Mouse (Mus musculus) MEL (cell line): ENCODE data around the gene Btbd1. TPM values are rescaled to one million over a fixed set of nuclear protein-coding genes. Genes with fewer than 3 reads are reported as not detected.

Experiments used
- DNase-seq: peaks from one replicate; pipeline ENCODE4 v3.0.0; 2011; ENCODE audit warnings: low read depth, low spot score
- H3K27ac ChIP-seq: 2 replicates; pipeline ENCODE4 v1.5.1; 2012; ENCODE audit warnings: low read depth, mild to moderate bottlenecking, control low read depth, low read length, moderate library complexity; ENCODE audit not compliant: control insufficient read depth
- H3K27me3 ChIP-seq, 2 experiments: fragments of 150-350 bp in 1 of 2; sonication (generic) in 1 of 2; 2 replicates each; pipeline ENCODE4 v1.6.1; 2012; ENCODE audit warnings: low read length in 2 of 2, mild to moderate bottlenecking in 2 of 2, improper control_type of control experiment in 1 of 2, moderate library complexity in 1 of 2; ENCODE audit not compliant: insufficient read depth in 2 of 2, control insufficient read depth in 1 of 2
- H3K36me3 ChIP-seq, 2 experiments: 2 replicates each; pipeline ENCODE4 v1.6.1; 2012 to 2014; ENCODE audit warnings: low read length in 2 of 2, improper control_type of control experiment in 1 of 2, inconsistent platforms in 1 of 2, mild to moderate bottlenecking in 1 of 2; ENCODE audit not compliant: insufficient read depth in 2 of 2, control insufficient read depth in 1 of 2
- H3K4me1 ChIP-seq, 2 experiments: fragments of 150-350 bp in 1 of 2; sonication (generic) in 1 of 2; 2 replicates each; pipeline ENCODE4 v1.6.1; 2012; ENCODE audit warnings: low read length in 2 of 2, improper control_type of control experiment in 1 of 2, mild to moderate bottlenecking in 1 of 2; ENCODE audit not compliant: insufficient read depth in 2 of 2, control insufficient read depth in 1 of 2
- H3K4me3 ChIP-seq, 2 experiments: fragments of 150-350 bp in 1 of 2; sonication (generic) in 1 of 2; 2 replicates each; pipeline ENCODE4 v1.5.1; 2012; ENCODE audit warnings: low read depth in 2 of 2, low read length in 2 of 2, mild to moderate bottlenecking in 2 of 2, moderate library complexity in 2 of 2, control low read depth in 1 of 2, improper control_type of control experiment in 1 of 2; ENCODE audit not compliant: control insufficient read depth in 1 of 2, insufficient read depth in 1 of 2
- H3K79me2 ChIP-seq: 2 replicates; pipeline ENCODE4 v1.6.1; 2012; ENCODE audit warnings: mild to moderate bottlenecking, low read length, moderate library complexity; ENCODE audit not compliant: control insufficient read depth, poor library complexity, insufficient read depth
- H3K9ac ChIP-seq: 2 replicates; pipeline ENCODE4 v1.6.1; 2012; ENCODE audit warnings: low read depth, mild to moderate bottlenecking, control low read depth, low read length, moderate library complexity; ENCODE audit not compliant: control insufficient read depth, poor library complexity, severe bottlenecking
- H3K9me3 ChIP-seq: fragments of 150-350 bp; sonication (generic); replicated peaks from 2 replicates; pipeline ENCODE4 v1.6.1; 2012; ENCODE audit warnings: mild to moderate bottlenecking, low read length, improper control_type of control experiment, moderate library complexity; ENCODE audit not compliant: insufficient read depth
- BHLHE40 ChIP-seq: IDR thresholded peaks from 2 replicates; pipeline ENCODE4 v1.6.1; 2012; ENCODE audit warnings: low read depth, mild to moderate bottlenecking, inconsistent platforms, low read length, improper control_type of control experiment, borderline replicate concordance
- CHD1 ChIP-seq: IDR thresholded peaks from 2 replicates; pipeline ENCODE4 v1.6.1; 2012; ENCODE audit warnings: low read depth, mild to moderate bottlenecking, inconsistent platforms, low read length, improper control_type of control experiment
- CHD2 ChIP-seq: IDR thresholded peaks from 2 replicates; pipeline ENCODE4 v1.6.1; 2011; ENCODE audit warnings: low read length, improper control_type of control experiment
- CTCF ChIP-seq, 3 experiments: IDR thresholded peaks in 2 of 3; conservative IDR thresholded peaks in 1 of 3; 2 replicates each; pipeline ENCODE4 v1.5.1; 2011 to 2012; ENCODE audit warnings: low read length in 3 of 3, low read depth in 2 of 3, mild to moderate bottlenecking in 2 of 3, improper control_type of control experiment in 1 of 3, inconsistent platforms in 1 of 3, mixed read lengths in 1 of 3, moderate library complexity in 1 of 3; ENCODE audit not compliant: control insufficient read depth in 1 of 3, insufficient read depth in 1 of 3, poor library complexity in 1 of 3, severe bottlenecking in 1 of 3
- E2F4 ChIP-seq: IDR thresholded peaks from 2 replicates; pipeline ENCODE4 v1.6.1; 2011; ENCODE audit warnings: low read depth, low read length, improper control_type of control experiment, borderline replicate concordance
- ELF1 ChIP-seq: IDR thresholded peaks from 2 replicates; pipeline ENCODE4 v1.6.1; 2014; ENCODE audit warnings: low read depth, mild to moderate bottlenecking, inconsistent platforms, low read length, improper control_type of control experiment, moderate library complexity
- EP300 ChIP-seq, 2 experiments: IDR thresholded peaks; 2 replicates each; pipeline ENCODE4 v1.6.1; 2011; ENCODE audit warnings: improper control_type of control experiment in 2 of 2, low read length in 2 of 2, low read depth in 1 of 2, mild to moderate bottlenecking in 1 of 2
- ETS1 ChIP-seq: IDR thresholded peaks from 2 replicates; pipeline ENCODE4 v1.6.1; 2012; ENCODE audit warnings: low read depth, mild to moderate bottlenecking, inconsistent platforms, low read length, improper control_type of control experiment, moderate library complexity
- GATA1 ChIP-seq: IDR thresholded peaks from 2 replicates; pipeline ENCODE4 v1.6.1; 2011; ENCODE audit warnings: low read depth, low read length, improper control_type of control experiment
- HCFC1 ChIP-seq: IDR thresholded peaks from 2 replicates; pipeline ENCODE4 v1.6.1; 2012; ENCODE audit warnings: low read depth, mild to moderate bottlenecking, inconsistent platforms, low read length, improper control_type of control experiment, moderate library complexity
- JUND ChIP-seq: IDR thresholded peaks from 2 replicates; pipeline ENCODE4 v1.6.1; 2011; ENCODE audit warnings: low read depth, mild to moderate bottlenecking, improper control_type of control experiment, low read length
- KAT2A ChIP-seq: conservative IDR thresholded peaks from 2 replicates; pipeline ENCODE4 v1.6.1; 2012; ENCODE audit warnings: low read depth, low read length, improper control_type of control experiment, inconsistent platforms
- MAFK ChIP-seq: IDR thresholded peaks from 2 replicates; pipeline ENCODE4 v1.6.1; 2011; ENCODE audit warnings: low read depth, mild to moderate bottlenecking, low read length, improper control_type of control experiment, borderline replicate concordance
- MAZ ChIP-seq: IDR thresholded peaks from 2 replicates; pipeline ENCODE4 v1.6.1; 2012; ENCODE audit warnings: low read depth, mild to moderate bottlenecking, inconsistent platforms, low read length, improper control_type of control experiment
- MEF2A ChIP-seq: IDR thresholded peaks from 2 replicates; pipeline ENCODE4 v1.6.1; 2014; ENCODE audit warnings: low read depth, mild to moderate bottlenecking, inconsistent platforms, low read length, improper control_type of control experiment; ENCODE audit not compliant: poor library complexity, insufficient replicate concordance, severe bottlenecking; ENCODE audit errors: extremely low read depth
- MXI1 ChIP-seq: IDR thresholded peaks from 2 replicates; pipeline ENCODE4 v1.6.1; 2011; ENCODE audit warnings: mild to moderate bottlenecking, low read depth, low read length, improper control_type of control experiment
- MYB ChIP-seq: IDR thresholded peaks from 2 replicates; pipeline ENCODE4 v1.6.1; 2011; ENCODE audit warnings: mild to moderate bottlenecking, low read depth, low read length, improper control_type of control experiment
- MYC ChIP-seq: IDR thresholded peaks from 2 replicates; pipeline ENCODE4 v1.6.1; 2011; ENCODE audit warnings: low read depth, mild to moderate bottlenecking, low read length, improper control_type of control experiment, moderate library complexity
- NELFE ChIP-seq: IDR thresholded peaks from 2 replicates; pipeline ENCODE4 v1.6.1; 2011; ENCODE audit warnings: low read depth, low read length, improper control_type of control experiment
- NRF1 ChIP-seq: IDR thresholded peaks from 2 replicates; pipeline ENCODE4 v1.6.1; 2014; ENCODE audit warnings: low read depth, mild to moderate bottlenecking, inconsistent platforms, low read length, improper control_type of control experiment, moderate library complexity; ENCODE audit not compliant: poor library complexity, insufficient read depth, severe bottlenecking
- POLR2A ChIP-seq, 2 experiments: IDR thresholded peaks; 2 replicates each; pipeline ENCODE4 v1.6.1; 2011 to 2012; ENCODE audit warnings: low read length in 2 of 2, mild to moderate bottlenecking in 2 of 2, control low read depth in 1 of 2, improper control_type of control experiment in 1 of 2, low read depth in 1 of 2, moderate library complexity in 1 of 2; ENCODE audit not compliant: control insufficient read depth in 1 of 2, insufficient read depth in 1 of 2, poor library complexity in 1 of 2
- POLR2AphosphoS2 ChIP-seq: IDR thresholded peaks from 2 replicates; pipeline ENCODE4 v1.6.1; 2011; ENCODE audit warnings: low read length, improper control_type of control experiment
- POLR2AphosphoS5 ChIP-seq: IDR thresholded peaks from 2 replicates; pipeline ENCODE4 v1.6.1; 2012; ENCODE audit warnings: low read depth, borderline replicate concordance, mild to moderate bottlenecking, inconsistent platforms, low read length, moderate library complexity, mixed read lengths
- RAD21 ChIP-seq: IDR thresholded peaks from 2 replicates; pipeline ENCODE4 v1.6.1; 2011; ENCODE audit warnings: mild to moderate bottlenecking, low read depth, low read length, improper control_type of control experiment
- RCOR1 ChIP-seq: IDR thresholded peaks from 2 replicates; pipeline ENCODE4 v1.6.1; 2012; ENCODE audit warnings: low read depth, mild to moderate bottlenecking, inconsistent platforms, low read length, improper control_type of control experiment
- SMC3 ChIP-seq: IDR thresholded peaks from 2 replicates; pipeline ENCODE4 v1.6.1; 2011; ENCODE audit warnings: low read depth, low read length, improper control_type of control experiment
- TAL1 ChIP-seq: IDR thresholded peaks from 2 replicates; pipeline ENCODE4 v1.6.1; 2012; ENCODE audit warnings: mild to moderate bottlenecking, inconsistent platforms, low read length, moderate library complexity, mixed read lengths
- TBP ChIP-seq: IDR thresholded peaks from 2 replicates; pipeline ENCODE4 v1.8.0; 2011; ENCODE audit warnings: low read depth, low read length, improper control_type of control experiment
- TCF12 ChIP-seq: IDR thresholded peaks from 2 replicates; pipeline ENCODE4 v1.6.1; 2014; ENCODE audit warnings: low read depth, mild to moderate bottlenecking, inconsistent platforms, low read length, improper control_type of control experiment, moderate library complexity
- UBTF ChIP-seq: IDR thresholded peaks from 2 replicates; pipeline ENCODE4 v1.6.1; 2012; ENCODE audit warnings: low read depth, mild to moderate bottlenecking, inconsistent platforms, low read length, improper control_type of control experiment, moderate library complexity, borderline replicate concordance; ENCODE audit not compliant: insufficient read depth
- USF1 ChIP-seq: IDR thresholded peaks from 2 replicates; pipeline ENCODE4 v1.6.1; 2014; ENCODE audit warnings: low read depth, mild to moderate bottlenecking, inconsistent platforms, low read length, improper control_type of control experiment, moderate library complexity
- USF2 ChIP-seq, 2 experiments: IDR thresholded peaks; 2 replicates each; pipeline ENCODE4 v1.6.1; 2011 to 2012; ENCODE audit warnings: improper control_type of control experiment in 2 of 2, low read length in 2 of 2, borderline replicate concordance in 1 of 2, inconsistent platforms in 1 of 2, low read depth in 1 of 2, mild to moderate bottlenecking in 1 of 2; ENCODE audit not compliant: insufficient read depth in 1 of 2
- ZC3H11A ChIP-seq: IDR thresholded peaks from 2 replicates; pipeline ENCODE4 v1.6.1; 2012; ENCODE audit warnings: low read depth, mild to moderate bottlenecking, inconsistent platforms, low read length, improper control_type of control experiment
- ZKSCAN1 ChIP-seq: IDR thresholded peaks from 2 replicates; pipeline ENCODE4 v1.6.1; 2012; ENCODE audit warnings: low read depth, mild to moderate bottlenecking, inconsistent platforms, low read length, improper control_type of control experiment, moderate library complexity
- ZMIZ1 ChIP-seq: IDR thresholded peaks from 2 replicates; pipeline ENCODE4 v1.6.1; 2012; ENCODE audit warnings: low read depth, mild to moderate bottlenecking, inconsistent platforms, low read length, improper control_type of control experiment, moderate library complexity
- ZNF384 ChIP-seq: IDR thresholded peaks from 2 replicates; pipeline ENCODE4 v1.6.1; 2012; ENCODE audit warnings: low read depth, mild to moderate bottlenecking, inconsistent platforms, low read length, improper control_type of control experiment
- polyA plus RNA-seq, 2 experiments: library from polyadenylated mRNA; stranded (reverse) in 1 of 2; unstranded in 1 of 2; fragments of >175 nt in 1 of 2; fragments of >200 nt in 1 of 2; gene quantifications; 2 replicates each; pipeline versions ENCODE4 v1.2.1 to v1.2.4; 2012; ENCODE audit warnings: low replicate concordance in 2 of 2, low read depth in 1 of 2; ENCODE audit not compliant: insufficient read length in 2 of 2, insufficient read depth in 1 of 2, missing spikeins in 1 of 2
- total RNA-seq: library from RNA; depleted of rRNA; stranded (reverse); fragments of 300-350 nt; gene quantifications from 2 replicates; pipeline ENCODE4 v1.2.3, GENCODE M21; 2012

Gene Btbd1
- total and polyA plus RNA-seq, 3 experiments, result 31.0 to 62.0 TPM; not detected in 1

- H3K27ac ChIP-seq, result peak overlapping the region; percentile 30
- no peak overlapping the region for H3K9ac ChIP-seq
- no peak overlapping the region for H3K4me3 ChIP-seq
- no peaks in the 10 kb centered on the region for H3K27me3 ChIP-seq
- H3K4me1 ChIP-seq, result peaks cover 7 to 16% of the 10 kb centered on the region in 2 experiments
- peaks cover 8% of the 10 kb centered on the region for H3K79me2 ChIP-seq
- H3K9me3 ChIP-seq, result no peaks in the 10 kb centered on the region
- DNase-seq, result peak; percentile 95
- peaks cover 0 to 19% of the 10 kb centered on the region in 2 experiments; a peak in 3 of 4 replicates for H3K36me3 ChIP-seq
- TF ChIP-seq TCF12 (no peak), CHD2 (no peak), POLR2A (IDR thresholded peaks at IDR 0.05; ENCODE audit: control insufficient read depth in 1 of 2, insufficient read depth in 1 of 2, low read depth in 1 of 2, low read length in 2 of 2, poor library complexity in 1 of 2) (no peak), ZMIZ1 (no peak), JUND (no peak), ZNF384 (no peak), GATA1 (peak; percentile 28; the same call in 1 of the 2 replicates), NRF1 (no peak), CTCF (IDR thresholded peaks at IDR 0.05 in 2 of 3, conservative IDR thresholded peaks at IDR 0.05 in 1 of 3; ENCODE audit: control insufficient read depth in 1 of 3, insufficient read depth in 1 of 3, low read depth in 2 of 3, low read length in 3 of 3, poor library complexity in 1 of 3, severe bottlenecking in 1 of 3) (no peak), USF2 (IDR thresholded peaks at IDR 0.05; ENCODE audit: borderline replicate concordance in 1 of 2, insufficient read depth in 1 of 2, low read depth in 1 of 2, low read length in 2 of 2) (no peak), TBP (0 out of 2 replicates have a peak, but pooled peaks have one; percentile 33), BHLHE40 (no peak), RCOR1 (no peak), ETS1 (peak; percentile 42; the same call in 1 of the 2 replicates), CHD1 (no peak), EP300 (IDR thresholded peaks at IDR 0.05; ENCODE audit: low read depth in 1 of 2, low read length in 2 of 2) (no peak), HCFC1 (no peak), NELFE (no peak), KAT2A (no peak), MYB (no peak), MAZ (no peak), RAD21 (no peak), TAL1 (no peak), MXI1 (peak; percentile 61), POLR2AphosphoS5 (no peak), MYC (no peak; the same call in 1 of the 2 replicates), POLR2AphosphoS2 (no peak), USF1 (no peak), SMC3 (no peak), MAFK (no peak), ZKSCAN1 (no peak), E2F4 (no peak), ZC3H11A (no peak), MEF2A (no peak), UBTF (no peak), ELF1 (0 out of 2 replicates have a peak, but pooled peaks have one; percentile 33)
Observed at GRCm38 (mm10) chr7:81772786-81773539, 56.3 kb downstream of the Btbd1 start.
